Mouse (Mus musculus): ENCODE results near the gene Prkn. TPM values are rescaled to one million over a fixed set of nuclear protein-coding genes. Genes with fewer than 3 reads are reported as not detected.
A peak's percentile ranks its signal among the peaks of the same experiment; 100 is the strongest.

Gene Prkn
- polyA plus RNA-seq, 1 experiment: 0.58 TPM

DNA sequence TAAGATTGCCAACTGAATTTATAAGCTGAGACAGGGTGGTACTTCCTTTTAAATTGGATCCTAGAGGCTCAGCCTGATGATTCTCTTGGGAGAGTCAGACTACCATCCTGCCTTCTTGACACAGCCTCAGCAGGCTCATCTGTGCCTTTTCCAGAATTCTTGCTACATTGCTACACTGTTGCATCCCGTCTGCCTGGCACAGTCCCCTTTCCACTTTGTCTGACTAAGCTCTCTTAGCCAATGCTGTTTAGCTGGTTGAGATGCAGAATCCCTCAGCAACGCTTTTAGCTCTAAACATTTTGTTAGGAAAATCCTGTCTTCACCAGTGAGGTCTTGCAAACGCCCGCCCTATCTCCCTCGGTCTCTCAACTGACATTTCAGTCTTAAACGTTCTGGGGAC is 1115.1 kb downstream of the Prkn start:
- Histone ChIP-seq H3K27me3 (ENCODE audit: control insufficient read depth, insufficient read depth, low read length) (no peaks in the 10 kb centered on the region), H3K36me3 (ENCODE audit: control insufficient read depth, insufficient read depth, low read length) (no peaks in the 10 kb centered on the region), H3K4me3 (ENCODE audit: low read depth, low read length) (no peak overlapping the region), H3K4me1 (ENCODE audit: control insufficient read depth, insufficient read depth, insufficient read length, low read length) (no peaks in the 10 kb centered on the region), H3K27ac (ENCODE audit: insufficient read depth, low read depth, low read length) (no peak overlapping the region)
- WGBS: 69% methylated on average over 6 of the region's 6 CpGs
- no peak for TF ChIP-seq CTCF (IDR thresholded peaks at IDR 0.05; ENCODE audit: extremely low read depth, insufficient read length, insufficient replicate concordance, low read depth, low read length)
- TF ChIP-seq POLR2A (IDR thresholded peaks at IDR 0.05; ENCODE audit: low read depth, low read length): no peak

DNA sequence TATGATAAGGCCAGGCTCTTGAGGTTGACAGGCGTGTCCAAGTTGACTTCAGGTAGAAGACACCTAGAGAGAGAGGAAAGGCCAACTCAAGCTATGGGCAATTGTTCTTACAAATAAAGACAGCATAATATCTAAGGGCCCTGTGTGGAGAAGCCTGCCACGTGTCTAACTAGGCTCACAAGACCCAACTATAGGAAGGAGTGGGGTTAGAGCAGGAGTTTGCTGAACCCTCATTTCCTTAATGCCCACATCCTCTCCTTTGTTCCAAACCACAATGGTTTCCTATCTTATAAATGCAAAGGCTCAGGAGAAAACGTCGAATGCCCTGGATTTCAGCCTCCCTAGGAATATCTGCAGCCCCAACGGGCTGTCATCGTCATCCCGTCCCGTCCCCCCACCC is 1120.3 kb downstream of the Prkn start:
- WGBS: 87% methylated on average over 8 of the region's 8 CpGs
- TF ChIP-seq POLR2A (IDR thresholded peaks at IDR 0.05; ENCODE audit: low read depth, low read length) (no peak), CTCF (IDR thresholded peaks at IDR 0.05; ENCODE audit: extremely low read depth, insufficient read length, insufficient replicate concordance, low read depth, low read length) (no peak)
- H3K27me3 ChIP-seq (ENCODE audit: control insufficient read depth, insufficient read depth, low read length): no peaks in the 10 kb centered on the region

DNA sequence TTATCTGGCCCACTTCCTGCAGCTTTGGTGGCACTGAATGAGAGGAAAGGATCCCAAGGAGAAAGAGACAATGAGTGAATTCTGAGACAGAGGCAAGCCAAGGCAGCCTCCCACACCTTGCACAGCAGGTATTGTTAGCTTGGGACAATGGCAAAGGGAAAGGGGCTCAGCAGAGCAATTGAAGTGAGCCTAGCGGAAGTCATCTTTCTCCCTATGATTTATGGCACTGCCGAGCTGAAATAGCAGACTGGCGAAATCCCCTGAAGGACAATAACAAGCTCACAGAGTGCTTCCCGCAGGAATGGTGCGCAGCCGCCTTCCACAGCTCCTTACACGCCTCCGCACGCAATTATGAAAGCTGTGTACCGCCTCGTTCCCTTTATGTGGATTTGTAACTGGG is 1122.6 kb downstream of the Prkn start:
- WGBS: 19% methylated on average over 11 of the region's 11 CpGs
- Histone ChIP-seq H3K36me3 (ENCODE audit: control insufficient read depth, insufficient read depth, low read length) (no peaks in the 10 kb centered on the region), H3K4me3 (ENCODE audit: low read depth, low read length) (no peak overlapping the region), H3K27me3 (ENCODE audit: control insufficient read depth, insufficient read depth, low read length) (no peaks in the 10 kb centered on the region), H3K27ac (ENCODE audit: insufficient read depth, low read depth, low read length) (no peak overlapping the region), H3K4me1 (ENCODE audit: control insufficient read depth, insufficient read depth, insufficient read length, low read length) (no peaks in the 10 kb centered on the region)
- TF ChIP-seq CTCF (IDR thresholded peaks at IDR 0.05; ENCODE audit: extremely low read depth, insufficient read length, insufficient replicate concordance, low read depth, low read length): no peak

More for the DNA sequence above, 1120.3 kb downstream of the Prkn start:
- no peaks in the 10 kb centered on the region for H3K36me3 ChIP-seq (ENCODE audit: control insufficient read depth, insufficient read depth, low read length)
- no peak overlapping the region for H3K27ac ChIP-seq (ENCODE audit: insufficient read depth, low read depth, low read length)
- H3K4me1 ChIP-seq (ENCODE audit: control insufficient read depth, insufficient read depth, insufficient read length, low read length): no peaks in the 10 kb centered on the region
- H3K4me3 ChIP-seq (ENCODE audit: low read depth, low read length): no peak overlapping the region

DNA sequence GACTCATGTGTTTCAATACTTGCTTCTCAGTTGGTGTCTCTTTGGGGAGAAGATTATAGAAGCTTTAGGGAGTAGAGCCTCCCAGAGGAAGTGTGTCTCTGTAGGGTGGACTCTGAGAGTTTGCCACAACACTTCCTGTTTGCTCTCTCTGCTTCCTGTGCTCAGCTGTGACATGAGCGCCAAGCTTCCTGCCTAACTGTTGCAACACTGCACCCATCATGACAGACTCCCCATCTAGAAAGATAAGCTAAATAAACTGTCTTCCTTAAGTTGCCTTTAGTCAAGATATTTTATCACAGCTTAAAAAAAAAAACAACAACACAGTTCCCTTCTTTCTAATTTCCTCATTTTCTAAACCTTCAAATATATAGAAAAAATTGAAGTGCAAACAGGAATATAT is 1130.0 kb downstream of the Prkn start:
- 58% methylated on average over 1 of the region's 1 CpGs for WGBS
- no peaks in the 10 kb centered on the region for H3K27me3 ChIP-seq (ENCODE audit: control insufficient read depth, insufficient read depth, low read length)
- no peaks in the 10 kb centered on the region for H3K36me3 ChIP-seq (ENCODE audit: control insufficient read depth, insufficient read depth, low read length)
- no peak overlapping the region for H3K27ac ChIP-seq (ENCODE audit: insufficient read depth, low read depth, low read length)
- peaks cover 3% of the 10 kb centered on the region; the same call in 1 of the 2 replicates for H3K4me1 ChIP-seq (ENCODE audit: control insufficient read depth, insufficient read depth, insufficient read length, low read length)
- TF ChIP-seq CTCF (IDR thresholded peaks at IDR 0.05; ENCODE audit: extremely low read depth, insufficient read length, insufficient replicate concordance, low read depth, low read length): no peak
- no peak for TF ChIP-seq POLR2A (IDR thresholded peaks at IDR 0.05; ENCODE audit: low read depth, low read length)
- H3K4me3 ChIP-seq (ENCODE audit: low read depth, low read length): no peak overlapping the region

DNA sequence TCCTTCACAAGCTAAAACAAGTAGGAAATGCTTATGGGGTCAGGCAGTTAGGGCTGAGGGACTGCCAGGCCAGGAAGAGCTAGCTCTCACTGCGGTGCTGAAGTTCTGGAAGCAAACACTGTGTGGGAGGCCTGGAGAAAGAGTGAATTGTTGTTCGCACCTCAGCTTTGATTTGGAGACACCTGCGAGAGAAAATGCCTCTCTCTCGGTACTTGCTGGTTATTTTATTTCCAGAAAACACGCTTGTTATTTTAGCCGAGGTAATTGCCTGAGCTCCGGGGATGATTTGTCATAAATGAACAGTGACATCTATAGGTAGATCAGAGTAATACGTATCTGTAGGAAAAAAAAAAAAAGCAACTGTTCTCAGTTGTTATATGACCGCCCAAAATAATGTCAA is 1132.4 kb downstream of the Prkn start:
- Histone ChIP-seq H3K27me3 (ENCODE audit: control insufficient read depth, insufficient read depth, low read length) (no peaks in the 10 kb centered on the region), H3K27ac (ENCODE audit: insufficient read depth, low read depth, low read length) (no peak overlapping the region), H3K36me3 (ENCODE audit: control insufficient read depth, insufficient read depth, low read length) (no peaks in the 10 kb centered on the region), H3K4me1 (ENCODE audit: control insufficient read depth, insufficient read depth, insufficient read length, low read length) (peaks cover 3% of the 10 kb centered on the region; the same call in 1 of the 2 replicates), H3K4me3 (ENCODE audit: low read depth, low read length) (no peak overlapping the region)
- WGBS: 7% methylated on average over 9 of the region's 9 CpGs
- TF ChIP-seq POLR2A (IDR thresholded peaks at IDR 0.05; ENCODE audit: low read depth, low read length) (no peak), CTCF (IDR thresholded peaks at IDR 0.05; ENCODE audit: extremely low read depth, insufficient read length, insufficient replicate concordance, low read depth, low read length) (no peak)

DNA sequence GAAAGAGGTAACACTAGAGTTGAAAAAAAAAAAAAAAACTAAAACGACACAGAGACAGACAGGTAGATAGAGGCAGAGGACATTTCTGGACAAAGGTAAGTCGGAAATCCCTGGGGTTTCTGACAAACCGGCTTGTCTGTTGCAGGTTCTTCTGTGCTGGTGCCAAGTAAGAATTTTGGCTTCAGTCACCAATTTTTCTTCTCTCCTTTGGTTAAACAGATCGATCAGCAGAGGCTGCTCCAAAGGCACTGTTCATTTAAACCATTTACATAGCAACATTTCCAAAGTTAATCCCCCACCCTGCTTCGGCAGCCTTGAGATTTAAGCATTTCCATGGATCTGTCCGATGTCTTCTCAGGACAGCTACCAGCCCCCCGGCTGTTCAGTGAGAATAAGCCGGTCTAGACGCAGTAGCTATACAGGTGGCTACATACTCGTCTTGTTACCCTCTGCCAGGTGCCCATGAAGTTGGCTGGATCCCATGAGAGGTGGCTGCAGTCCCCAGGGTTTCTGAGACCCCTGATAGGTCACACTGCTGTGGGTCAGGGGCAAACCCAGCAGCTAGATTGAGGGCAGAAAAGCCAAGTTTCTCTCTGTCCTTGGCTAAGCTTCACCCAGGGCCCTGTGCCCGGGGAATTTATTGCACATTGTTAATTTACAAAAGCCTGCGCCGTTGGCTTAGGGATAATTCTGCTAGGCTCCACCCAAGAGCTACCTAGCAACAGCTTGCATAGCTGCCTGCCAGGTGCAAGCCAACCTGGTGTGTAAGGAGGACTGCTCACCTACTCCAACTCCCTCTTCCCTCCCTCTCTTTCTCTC is 1133.0 kb downstream of the Prkn start:
- 24% methylated on average over 13 of the region's 13 CpGs for WGBS
- no peak overlapping the region for H3K4me3 ChIP-seq (ENCODE audit: low read depth, low read length)
- H3K27ac ChIP-seq (ENCODE audit: insufficient read depth, low read depth, low read length): no peak overlapping the region
- no peak for TF ChIP-seq POLR2A (IDR thresholded peaks at IDR 0.05; ENCODE audit: low read depth, low read length)
- no peak for TF ChIP-seq CTCF (IDR thresholded peaks at IDR 0.05; ENCODE audit: extremely low read depth, insufficient read length, insufficient replicate concordance, low read depth, low read length)
- H3K27me3 ChIP-seq (ENCODE audit: control insufficient read depth, insufficient read depth, low read length): no peaks in the 10 kb centered on the region
- H3K4me1 ChIP-seq (ENCODE audit: control insufficient read depth, insufficient read depth, insufficient read length, low read length): peaks cover 3% of the 10 kb centered on the region; the same call in 1 of the 2 replicates
- no peaks in the 10 kb centered on the region for H3K36me3 ChIP-seq (ENCODE audit: control insufficient read depth, insufficient read depth, low read length)

DNA sequence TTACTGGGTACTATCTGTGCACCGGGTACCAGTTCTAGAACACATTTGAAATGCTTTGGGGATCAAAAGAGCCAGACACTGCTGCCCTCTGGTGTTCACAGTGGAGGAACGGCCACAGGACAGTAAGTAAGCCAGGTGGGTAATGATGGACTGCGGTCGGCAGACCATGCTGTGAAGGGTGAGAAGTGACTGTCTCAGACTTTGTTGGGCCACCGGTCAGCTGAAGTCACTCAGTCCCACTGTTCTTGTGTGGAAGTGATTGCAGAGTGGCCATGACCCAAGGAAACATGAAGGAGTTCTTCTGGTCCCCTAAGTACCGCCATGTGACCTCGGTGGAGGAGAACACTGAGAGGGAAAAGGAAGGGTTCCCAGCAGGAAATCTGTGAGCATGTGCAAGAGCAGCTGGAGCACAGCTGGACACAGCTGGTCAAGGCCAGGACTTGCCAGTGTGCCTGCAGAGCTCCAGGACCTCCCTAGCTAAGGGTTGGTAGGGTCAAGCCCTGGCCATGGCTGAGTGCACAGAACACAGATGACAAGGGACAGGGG is 1135.0 kb downstream of the Prkn start:
- Histone ChIP-seq H3K27me3 (ENCODE audit: control insufficient read depth, insufficient read depth, low read length) (no peaks in the 10 kb centered on the region), H3K4me1 (ENCODE audit: control insufficient read depth, insufficient read depth, insufficient read length, low read length) (peaks cover 3% of the 10 kb centered on the region; the same call in 1 of the 2 replicates), H3K4me3 (ENCODE audit: low read depth, low read length) (no peak overlapping the region), H3K36me3 (ENCODE audit: control insufficient read depth, insufficient read depth, low read length) (no peaks in the 10 kb centered on the region), H3K27ac (ENCODE audit: insufficient read depth, low read depth, low read length) (no peak overlapping the region)
- TF ChIP-seq CTCF (IDR thresholded peaks at IDR 0.05; ENCODE audit: extremely low read depth, insufficient read length, insufficient replicate concordance, low read depth, low read length): peak; percentile 44; the same call in 1 of the 2 replicates
- no peak for TF ChIP-seq POLR2A (IDR thresholded peaks at IDR 0.05; ENCODE audit: low read depth, low read length)
- WGBS: 31% methylated on average over 7 of the region's 7 CpGs

Data from small intestine, adult 2 months (tissue).